Mouse (Mus musculus) kidney, adult 2 months (tissue): ENCODE measurements around the gene Pikfyve.

Source experiments
- CTCF ChIP-seq: fragments of 200-500 bp; conservative IDR thresholded peaks from 2 replicates; pipeline ENCODE4 v1.5.1; 2011; ENCODE audit warnings: low read depth, mild to moderate bottlenecking, control low read depth, low read length, moderate library complexity, mixed read lengths; ENCODE audit not compliant: insufficient read depth, insufficient read length
- POLR2A ChIP-seq: fragments of 200-500 bp; IDR thresholded peaks from one replicate; pipeline ENCODE4 v1.6.1; 2011; ENCODE audit warnings: low read depth, low read length, control low read depth

GRCm38 (mm10) chr1:65173716-65174115 lies 12.8 kb upstream of the Pikfyve start:
- TF ChIP-seq POLR2A = no peak
- TF ChIP-seq CTCF = no peak
